Comparison of ENCODE assay signal across 9 mouse cellular contexts in the genomic region with DNA sequence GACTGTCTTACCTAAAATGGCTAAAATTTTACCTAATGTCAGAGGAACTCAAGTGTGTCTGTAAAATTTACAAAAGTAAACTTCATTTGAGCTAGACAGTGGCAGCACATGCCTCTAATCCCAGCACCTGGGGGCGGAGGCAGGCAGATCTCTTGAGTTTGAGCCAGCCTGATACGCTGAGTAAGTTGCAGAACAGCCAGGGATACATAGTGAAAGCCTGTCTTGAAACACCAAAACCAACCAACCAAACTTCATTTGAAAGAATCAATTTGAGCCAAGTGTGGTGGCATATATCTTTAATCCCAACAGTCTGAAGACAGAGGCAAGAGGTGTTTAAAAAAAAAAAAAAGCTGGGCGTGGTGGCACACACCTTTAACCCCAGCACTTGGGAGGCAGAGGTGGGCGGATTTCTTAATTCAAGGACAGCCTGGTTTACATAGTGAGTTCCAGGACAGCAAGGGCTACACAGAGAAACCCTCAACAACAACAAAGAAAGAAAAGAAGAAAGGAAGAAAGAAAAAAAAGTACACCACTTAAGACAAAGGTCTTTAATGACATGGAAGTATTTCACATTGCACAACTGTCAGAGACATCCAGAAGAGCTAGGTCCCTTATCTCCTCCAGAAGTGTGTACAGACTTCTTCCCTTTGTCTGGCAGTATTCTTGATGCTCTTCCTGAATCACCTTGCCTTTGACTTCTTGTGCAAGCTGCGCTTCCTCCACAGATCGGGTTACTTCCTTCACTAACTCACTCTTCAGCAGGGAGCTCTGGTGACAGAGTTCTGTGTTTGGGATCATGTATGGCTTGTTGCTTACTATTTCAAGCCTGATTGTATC.
"Had no signal": no experiment of that assay in that cellular context is flagged by ENCODE, and none has a peak within 500 bp of the region (broad histone marks: within the 10 kb centered on the region; RNA-seq: fewer than 3 reads in every experiment).

No protein-coding gene starts in this region.

- H3K9me3 ChIP-seq: limb, embryonic 13.5 days; midbrain, embryonic 13.5 days; neural tube, embryonic 15.5 days had no signal

- ATAC-seq: midbrain, embryonic 13.5 days had no signal

- H3K27ac ChIP-seq: limb, embryonic 13.5 days; liver, embryonic 14.5 days; midbrain, embryonic 13.5 days; neural tube, embryonic 15.5 days had no signal

- H3K4me1 ChIP-seq: limb, embryonic 13.5 days; midbrain, embryonic 13.5 days; neural tube, embryonic 15.5 days had no signal

- H3K9ac ChIP-seq: limb, embryonic 13.5 days; liver, embryonic 14.5 days; midbrain, embryonic 13.5 days; neural tube, embryonic 15.5 days had no signal

- H3K27me3 ChIP-seq: limb, embryonic 13.5 days; midbrain, embryonic 13.5 days; neural tube, embryonic 15.5 days had no signal

- H3K4me3 ChIP-seq: limb, embryonic 13.5 days; midbrain, embryonic 13.5 days; myocyte; neural tube, embryonic 15.5 days had no signal

- H3K4me2 ChIP-seq: limb, embryonic 13.5 days; midbrain, embryonic 13.5 days; neural tube, embryonic 15.5 days had no signal

- DNase-seq: kidney, postnatal 14 days; left cerebral cortex, postnatal 4 days; lung, adult 18-20 months; thymus, postnatal 4 days had no signal
